Mouse (Mus musculus) liver, embryonic 14.5 days (tissue): ENCODE measurements at regions not wholly inside any gene's neighbourhood (a gene's known extent, or its start where the extent isn't known, plus 50 kb on each side); places are given as distances from the start of the nearest gene placed in this dataset.

Source experiments
- ATAC-seq: fragments of 200-750 bp; cut with Nextera tagmentation; 2 replicates; pipeline ENCODE4 v1.8.0; 2017; ENCODE audit warnings: moderate number of reproducible peaks, mild to moderate bottlenecking, moderate library complexity; ENCODE audit not compliant: insufficient read depth
- DNase-seq, 3 experiments: peaks; one replicate each; pipeline ENCODE4 v3.0.0-alpha.2; 2012 to 2013; ENCODE audit warnings: low read depth in 3 of 3, low spot score in 3 of 3
- H3K27ac ChIP-seq: fragments of 300-500 bp; sonication (generic); 2 replicates; pipeline ENCODE4 v1.5.1; 2014; ENCODE audit warnings: moderate library complexity, mild to moderate bottlenecking, control low read depth, inconsistent platforms
- H3K27me3 ChIP-seq: fragments of 300-500 bp; sonication (generic); 2 replicates; pipeline ENCODE4 v1.6.1; 2014; ENCODE audit warnings: mild to moderate bottlenecking, low read length, moderate library complexity; ENCODE audit not compliant: control insufficient read depth, insufficient read depth
- H3K36me3 ChIP-seq: fragments of 300-500 bp; sonication (generic); replicated peaks from 2 replicates; pipeline ENCODE4 v1.6.1; 2014; ENCODE audit warnings: low read depth; ENCODE audit not compliant: control insufficient read depth, insufficient read depth
- H3K4me1 ChIP-seq, 2 experiments: fragments of 200-500 bp in 1 of 2; fragments of 300-500 bp in 1 of 2; sonication (generic) in 1 of 2; replicated peaks; 2 replicates each; pipeline ENCODE4 v1.6.1; 2012 to 2014; ENCODE audit warnings: antibody characterized with exemption in 1 of 2, inconsistent platforms in 1 of 2, low read length in 1 of 2; ENCODE audit not compliant: control insufficient read depth in 2 of 2, insufficient read depth in 2 of 2
- H3K4me2 ChIP-seq: fragments of 300-500 bp; sonication (generic); 2 replicates; pipeline ENCODE4 v1.6.1; 2014; ENCODE audit warnings: low read depth, mild to moderate bottlenecking, control low read depth, moderate library complexity
- H3K4me3 ChIP-seq, 2 experiments: fragments of 200-500 bp in 1 of 2; fragments of 300-500 bp in 1 of 2; sonication (generic) in 1 of 2; 2 replicates each; pipeline ENCODE4 v1.5.1; 2012 to 2014; ENCODE audit warnings: low read depth in 2 of 2, low read length in 2 of 2, mild to moderate bottlenecking in 2 of 2, control low read depth in 1 of 2, inconsistent platforms in 1 of 2, moderate library complexity in 1 of 2; ENCODE audit not compliant: insufficient read depth in 1 of 2
- H3K9ac ChIP-seq: fragments of 300-500 bp; sonication (generic); replicated peaks from 2 replicates; pipeline ENCODE4 v1.6.1; 2014; ENCODE audit warnings: mild to moderate bottlenecking, control low read depth, moderate library complexity
- H3K9me3 ChIP-seq: fragments of 300-500 bp; sonication (generic); 2 replicates; pipeline ENCODE4 v1.6.1; 2016; ENCODE audit warnings: low read length, mixed read lengths; ENCODE audit not compliant: control insufficient read depth
- CTCF ChIP-seq: IDR thresholded peaks from 2 replicates; pipeline ENCODE4 v1.5.1; 2016; ENCODE audit warnings: antibody characterized with exemption, low read depth, control low read depth
- EP300 ChIP-seq: IDR thresholded peaks from 2 replicates; pipeline ENCODE4 v1.6.1; 2016; ENCODE audit warnings: antibody characterized with exemption, low read depth
- WGBS: fragments of 180-500 bp; shearing (Covaris S2); extraction: QIAGEN DNeasy Blood & Tissue Kit; methylation state at CpG from one replicate; pipeline ENCODE4 v1.1.7; 2014; ENCODE audit not compliant: insufficient replicate concordance; 5-methylcytosine and 5-hydroxymethylcytosine counted together

- H3K4me1 ChIP-seq: no peaks in the 10 kb centered on the region
- no peaks in the 10 kb centered on the region for H3K9me3 ChIP-seq
- no peak overlapping the region for H3K4me2 ChIP-seq
- no peak for DNase-seq
- 70% methylated on average over 10 of the region's 10 CpGs for WGBS
- no peak overlapping the region for H3K4me3 ChIP-seq
- no peaks in the 10 kb centered on the region for H3K27me3 ChIP-seq
- H3K36me3 ChIP-seq: no peaks in the 10 kb centered on the region
- H3K27ac ChIP-seq: no peak overlapping the region
- no peak overlapping the region for H3K9ac ChIP-seq
- ATAC-seq: no peak
- TF ChIP-seq CTCF: no peak
- TF ChIP-seq EP300: no peak
Measured at GRCm38 (mm10) chr17:10081721-10082120, 237.9 kb downstream of the Qk start.

GRCm38 (mm10) chr17:10079853-10080650 lies 239.6 kb downstream of the Qk start:
- 62% methylated on average over 15 of the region's 15 CpGs for WGBS
- peak in 2 of 3 experiments; percentile 4 to 7 for DNase-seq

GRCm38 (mm10) chr17:10078536-10079319 lies 240.9 kb downstream of the Qk start:
- H3K36me3 ChIP-seq: no peaks in the 10 kb centered on the region
- no peaks in the 10 kb centered on the region for H3K4me1 ChIP-seq
- no peak for TF ChIP-seq CTCF
- TF ChIP-seq EP300: no peak
- no peak overlapping the region for H3K4me3 ChIP-seq
- 49% methylated on average over 7 of the region's 7 CpGs for WGBS
- ATAC-seq (no peak), DNase-seq (no peak)
- no peak overlapping the region for H3K27ac ChIP-seq
- H3K9me3 ChIP-seq: no peaks in the 10 kb centered on the region
- no peak overlapping the region for H3K4me2 ChIP-seq
- H3K9ac ChIP-seq: no peak overlapping the region
- H3K27me3 ChIP-seq: no peaks in the 10 kb centered on the region

More at GRCm38 (mm10) chr17:10079853-10080650, 239.6 kb downstream of the Qk start:
- Histone ChIP-seq H3K4me1 (no peaks in the 10 kb centered on the region), H3K27me3 (no peaks in the 10 kb centered on the region), H3K27ac (no peak overlapping the region), H3K9me3 (no peaks in the 10 kb centered on the region), H3K9ac (no peak overlapping the region), H3K4me3 (no peak overlapping the region), H3K36me3 (no peaks in the 10 kb centered on the region), H3K4me2 (no peak overlapping the region)
- no peak for ATAC-seq
- TF ChIP-seq CTCF: no peak
- no peak for TF ChIP-seq EP300

GRCm38 (mm10) chr17:10073301-10073700 lies 246.4 kb downstream of the Qk start:
- no peak overlapping the region for H3K4me3 ChIP-seq
- ATAC-seq (no peak), DNase-seq (no peak)
- H3K4me2 ChIP-seq: no peak overlapping the region
- no peaks in the 10 kb centered on the region for H3K36me3 ChIP-seq
- no peak overlapping the region for H3K27ac ChIP-seq
- no peak overlapping the region for H3K9ac ChIP-seq
- no peaks in the 10 kb centered on the region for H3K4me1 ChIP-seq
- TF ChIP-seq EP300 (no peak), CTCF (no peak)
- H3K27me3 ChIP-seq: no peaks in the 10 kb centered on the region
- H3K9me3 ChIP-seq: no peaks in the 10 kb centered on the region

- Histone ChIP-seq H3K4me1 (no peaks in the 10 kb centered on the region), H3K9ac (no peak overlapping the region), H3K27me3 (no peaks in the 10 kb centered on the region), H3K36me3 (no peaks in the 10 kb centered on the region), H3K4me3 (no peak overlapping the region), H3K4me2 (no peak overlapping the region), H3K27ac (no peak overlapping the region), H3K9me3 (no peaks in the 10 kb centered on the region)
- ATAC-seq: no peak
- 65% methylated on average over 3 of the region's 3 CpGs for WGBS
- no peak for TF ChIP-seq EP300
- TF ChIP-seq CTCF: no peak
- no peak for DNase-seq
Measured at GRCm38 (mm10) chr17:10069251-10069650, 250.4 kb downstream of the Qk start.
